Mouse (Mus musculus) retina, postnatal 1 day (tissue): Measurements from ENCODE around the gene Tspear.
A peak's percentile ranks its signal among the peaks of the same experiment; 100 is the strongest.

ENCODE experiments used
- DNase-seq: peaks from one replicate; pipeline ENCODE4 v3.0.0-alpha.2; 2012

Tspear gene

GRCm38 (mm10) chr10:77882553-77882952, 196.2 kb downstream of the Tspear start:
- DNase-seq, result peak; percentile 9

GRCm38 (mm10) chr10:77886007-77886747, 199.8 kb downstream of the Tspear start:
- no peak for DNase-seq

DNA sequence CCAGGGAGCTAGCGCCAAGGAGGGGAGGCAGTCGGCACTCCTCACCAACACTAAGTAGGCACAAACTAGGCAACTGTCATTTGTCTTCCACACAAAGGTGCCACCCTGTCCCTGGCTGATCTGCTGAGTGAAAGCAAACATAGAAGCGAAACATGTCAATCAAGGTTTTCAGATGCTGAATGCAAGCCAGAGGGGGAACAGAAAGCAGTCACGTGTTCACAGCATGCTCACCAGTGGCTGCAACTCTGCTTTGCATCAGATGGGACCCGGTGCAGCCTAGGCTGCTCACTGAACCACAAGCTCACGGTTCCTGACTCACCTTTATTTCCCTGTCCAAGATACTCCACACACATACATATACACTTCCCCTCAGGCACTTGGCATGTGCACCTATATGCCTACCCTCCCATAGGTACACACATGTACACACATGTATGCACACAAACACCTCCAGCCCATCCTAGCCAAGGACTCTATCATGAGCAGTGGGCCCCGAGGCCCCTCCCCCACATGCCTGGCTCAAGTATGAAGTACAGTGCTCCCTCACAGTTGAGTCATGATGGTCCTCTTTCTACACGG, 204.7 kb downstream of the Tspear start:
- DNase-seq, result no peak

DNA sequence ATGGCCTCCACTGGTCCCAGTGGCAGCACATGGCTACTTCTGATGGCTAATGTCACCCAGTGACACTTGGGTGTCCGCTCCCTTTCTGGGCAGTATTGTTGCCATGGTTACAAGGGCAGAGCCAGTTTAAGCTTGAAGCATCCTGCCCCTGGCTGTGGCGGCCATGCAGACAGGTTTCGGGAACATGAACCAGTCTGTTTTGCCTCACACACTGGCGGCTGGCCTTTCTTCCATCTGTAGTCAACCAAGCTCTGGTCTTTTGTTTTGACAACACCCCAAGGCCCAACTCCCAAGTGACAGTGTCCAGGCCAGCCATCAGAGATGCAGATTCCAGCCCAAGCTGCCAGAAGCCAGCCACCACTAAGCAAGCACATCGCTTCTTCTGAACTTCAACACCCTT, 209.2 kb downstream of the Tspear start:
- peak; percentile 33 for DNase-seq

DNA sequence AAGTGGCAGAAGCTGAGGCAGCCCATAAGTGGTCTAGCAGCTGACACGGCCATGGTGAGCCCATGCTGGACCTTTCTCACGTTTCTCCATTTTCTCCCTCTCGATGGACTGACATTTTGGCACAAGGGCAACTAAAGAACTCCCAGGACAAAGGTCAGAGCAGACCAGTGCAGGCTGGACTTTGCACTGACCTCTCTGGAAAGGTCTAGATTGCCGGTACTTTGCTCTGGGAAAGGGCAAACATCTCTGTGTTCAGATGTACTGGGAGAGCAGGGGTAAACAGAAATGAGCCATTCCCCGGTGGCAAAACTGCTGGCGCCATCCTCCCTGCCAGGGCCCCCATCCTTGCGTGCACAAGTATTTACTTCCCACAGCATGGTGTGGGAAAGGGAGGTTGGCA, 213.8 kb downstream of the Tspear start:
- DNase-seq, result no peak

DNA sequence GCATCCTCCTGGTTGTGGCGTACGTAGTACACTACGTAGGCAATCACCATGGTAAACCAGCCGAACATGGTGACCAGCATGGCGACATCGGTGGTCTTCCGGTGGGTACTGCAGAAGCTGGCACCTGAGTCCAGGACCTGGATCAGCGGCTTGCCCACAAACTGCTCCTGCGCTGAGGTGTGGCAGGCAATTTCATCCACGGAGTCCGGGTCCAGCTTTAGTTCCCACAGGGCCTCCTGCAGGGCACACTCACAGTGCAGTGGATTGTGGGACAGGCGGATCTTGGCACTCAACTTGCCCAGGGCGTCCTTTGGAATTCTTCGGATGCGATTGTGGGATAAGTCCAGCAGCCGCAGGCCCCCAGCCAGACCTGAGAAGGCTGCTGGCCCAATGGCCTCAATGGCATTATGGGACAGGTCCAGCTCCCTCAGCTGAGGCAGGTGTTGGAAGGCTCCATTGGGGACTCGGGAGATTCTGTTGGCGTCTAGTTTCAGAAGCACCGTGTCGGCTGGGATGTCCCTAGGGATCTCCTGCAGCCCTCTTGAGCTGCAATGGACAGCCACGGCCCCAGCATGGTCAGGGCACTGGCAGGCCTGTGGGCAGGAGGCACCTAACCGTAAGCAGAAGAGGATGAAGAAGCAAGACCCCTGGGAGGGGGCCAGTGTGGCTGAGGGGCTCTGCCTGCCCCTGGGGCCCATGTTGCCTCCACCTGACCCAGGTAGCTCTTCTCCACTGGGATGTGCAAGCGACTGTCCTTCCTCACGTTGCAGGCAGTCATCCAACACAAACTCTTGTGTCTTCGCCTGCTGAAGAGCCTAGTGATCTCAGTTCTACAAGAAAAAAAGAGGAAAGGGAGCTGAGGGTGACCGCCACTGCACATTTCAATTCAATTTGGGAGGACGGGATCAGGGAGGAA, 214.8 kb downstream of the Tspear start:
- DNase-seq, result no peak

GRCm38 (mm10) chr10:77901871-77902210, 215.5 kb downstream of the Tspear start:
- DNase-seq, result no peak

DNA sequence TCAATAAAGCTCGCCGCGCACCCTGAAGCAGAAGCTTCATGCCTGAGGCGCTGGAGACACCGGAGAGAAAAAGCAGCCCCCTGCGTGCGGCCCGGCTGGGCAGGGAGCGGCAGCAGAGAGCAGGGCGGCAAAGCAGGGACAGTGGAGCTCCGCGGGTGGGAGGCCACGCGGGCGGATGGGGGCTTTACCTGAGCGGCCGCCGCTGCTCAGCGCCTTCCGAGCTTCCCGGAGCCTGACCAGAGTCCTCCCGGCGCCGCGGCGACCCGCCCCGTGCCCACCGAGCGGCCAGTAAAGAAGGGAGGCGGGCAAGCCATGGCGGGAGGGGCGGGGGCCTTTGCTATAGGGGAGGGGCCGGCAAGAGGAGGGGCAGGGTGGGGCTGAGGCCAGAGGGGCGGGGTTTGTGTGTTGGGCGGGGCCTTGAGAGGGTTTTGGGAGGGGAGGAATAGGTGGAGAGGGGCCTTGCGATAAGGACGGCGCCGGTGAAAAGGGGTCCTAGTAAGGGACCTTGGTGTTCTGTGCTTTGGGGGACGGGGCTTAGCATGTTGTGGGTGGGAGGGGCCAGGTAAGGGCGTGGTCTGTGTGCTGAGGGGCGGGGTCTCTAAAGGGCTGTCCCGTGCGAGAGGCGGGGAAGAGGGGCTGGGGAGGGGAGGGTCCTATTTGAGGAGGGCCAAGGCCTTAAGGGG, 216.0 kb downstream of the Tspear start, which contains the start of gene Lrrc3:
Gene Lrrc3 (minus strand): TSS at position 326 of the 683 bp plus-strand sequence.
- DNase-seq, result peak; percentile 79

- peak; percentile 83 for DNase-seq
These were observed 216.7 kb downstream of the Tspear start for GRCm38 (mm10) chr10:77902894-77903715.

DNA sequence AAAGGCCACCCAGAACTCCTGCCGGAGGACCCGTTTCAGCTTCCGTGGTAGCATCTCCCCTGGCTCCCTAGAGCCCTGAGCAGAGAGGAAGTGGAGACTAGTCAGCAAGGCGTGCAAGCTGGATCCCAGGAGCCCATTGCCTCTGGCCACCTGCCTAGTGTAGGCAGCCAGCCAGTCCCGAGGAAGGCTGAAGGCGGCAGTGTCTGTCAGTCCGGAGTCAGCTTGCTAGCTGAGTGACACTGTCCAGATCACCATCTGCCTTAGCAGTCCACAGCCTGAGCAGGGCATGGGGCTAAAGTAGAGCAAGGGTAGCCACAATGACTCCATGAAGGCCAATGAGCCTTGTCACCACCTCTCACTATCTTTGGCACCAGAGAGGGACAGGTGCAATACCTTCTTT, 226.2 kb downstream of the Tspear start:
- no peak for DNase-seq

DNA sequence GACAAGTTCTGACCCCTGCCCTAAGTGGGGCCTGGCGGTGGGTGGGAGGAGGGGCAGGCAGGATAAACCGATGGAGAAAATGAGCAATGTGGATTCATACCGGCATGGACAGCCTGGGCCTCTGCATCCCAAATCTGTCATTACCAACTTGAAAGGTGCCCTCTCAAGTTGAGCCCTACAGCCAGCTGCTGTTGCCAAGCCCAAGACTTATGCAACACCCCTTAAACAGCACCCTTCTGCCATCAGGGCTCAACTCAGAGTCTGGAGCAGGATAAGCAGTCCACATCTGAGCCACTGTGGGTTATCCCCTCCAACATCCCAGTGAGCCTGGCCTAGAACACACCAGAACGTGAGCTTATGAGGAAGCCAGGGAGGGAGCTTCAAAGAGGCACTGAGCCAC, 226.9 kb downstream of the Tspear start:
- DNase-seq, result no peak

DNA sequence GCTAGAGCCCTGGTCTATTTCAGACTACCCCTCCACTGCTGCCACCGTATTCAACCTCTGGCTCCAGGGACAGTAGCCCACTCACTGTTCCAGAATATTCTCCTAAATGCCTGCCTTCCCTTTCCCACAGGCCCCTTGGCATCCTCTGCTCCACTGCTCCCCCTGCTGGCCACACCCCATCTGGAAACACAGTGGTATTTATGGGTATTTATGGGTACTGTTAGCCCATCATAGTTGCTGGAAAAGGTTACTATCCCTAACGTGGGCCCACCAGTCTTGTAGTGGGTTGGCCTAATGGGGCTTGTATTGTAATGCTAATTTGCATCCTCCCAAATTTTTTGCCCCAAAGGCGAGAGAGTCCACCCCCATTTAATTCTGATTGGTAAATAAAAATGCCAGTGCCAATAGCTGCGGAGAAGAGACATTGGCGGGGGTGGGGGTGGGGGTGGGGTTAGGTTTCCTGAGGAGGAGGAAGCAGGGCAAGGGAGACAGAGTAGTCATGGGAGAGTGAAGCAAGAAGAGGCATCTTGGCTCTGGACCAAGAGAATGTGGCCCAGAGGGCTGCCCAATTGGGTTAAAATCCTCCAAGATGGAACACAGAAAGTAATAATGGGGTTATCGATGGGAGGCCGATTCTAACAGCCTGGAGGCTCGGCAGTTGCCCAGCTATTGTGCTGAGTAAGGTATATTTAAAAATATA, 230.4 kb downstream of the Tspear start:
- peak; percentile 58 for DNase-seq

GRCm38 (mm10) chr10:77921009-77921408, 234.6 kb downstream of the Tspear start:
- DNase-seq, result no peak

- DNase-seq, result no peak
These were observed 236.3 kb downstream of the Tspear start for GRCm38 (mm10) chr10:77922681-77923080.

DNA sequence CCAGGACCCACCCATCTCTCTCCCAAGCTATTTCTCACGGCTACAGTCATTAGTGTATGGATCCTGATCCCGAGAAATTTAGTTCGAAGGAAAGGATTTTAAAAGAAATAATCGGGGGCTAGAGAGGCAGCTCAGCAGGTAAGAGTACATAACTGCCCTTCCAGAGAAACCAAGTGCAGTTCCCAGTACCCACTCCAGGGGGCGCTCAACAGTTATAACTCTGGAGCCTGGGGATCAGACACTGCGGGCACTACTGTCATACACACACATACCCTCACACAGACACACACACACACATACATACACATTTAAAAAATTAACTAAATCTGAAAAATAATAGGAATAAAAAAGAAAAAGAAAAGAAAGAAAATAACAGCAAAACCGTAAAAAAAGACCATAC, 239.8 kb downstream of the Tspear start:
- peak; percentile 61 for DNase-seq

DNA sequence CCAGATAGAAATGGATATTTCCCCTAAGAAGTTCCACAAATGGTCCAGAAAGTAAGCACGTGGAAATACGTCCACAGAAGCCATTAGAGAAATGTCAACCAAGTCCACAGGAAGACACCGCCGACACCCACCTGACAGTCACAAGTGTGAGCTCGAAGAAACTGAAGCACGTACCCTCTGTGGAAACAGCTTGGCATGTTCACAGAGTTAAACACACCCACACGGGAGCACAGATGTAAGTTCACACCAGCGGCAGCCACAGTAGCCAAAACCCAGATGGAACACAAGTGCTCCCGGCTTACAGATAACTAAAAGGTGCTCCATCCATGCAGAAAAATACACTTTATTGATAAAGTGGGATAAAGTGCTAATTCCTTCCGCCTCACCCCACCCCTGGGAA, 241.0 kb downstream of the Tspear start:
- no peak for DNase-seq
